Mouse (Mus musculus): ENCODE measurements around the gene Polrmt. TPM values are rescaled to one million over a fixed set of nuclear protein-coding genes. Genes with fewer than 3 reads are reported as not detected.
A peak's percentile ranks its signal among the peaks of the same experiment; 100 is the strongest.

Polrmt gene
- polyA plus RNA-seq, 1 experiment from 2014 or later = 30.9 TPM

GRCm38 (mm10) chr10:79739234-79739633 lies 7.1 kb downstream of the Polrmt start:
- 94% methylated on average over 28 of the region's 28 CpGs for WGBS
- Histone ChIP-seq H3K9ac (no peak overlapping the region), H3K36me3 (peaks cover 100% of the 10 kb centered on the region), H3K4me2 (no peak overlapping the region), H3K4me3 (no peak overlapping the region), H3K9me3 (peaks cover 68% of the 10 kb centered on the region), H3K27ac (replicated peaks) (no peak overlapping the region), H3K4me1 (peaks cover 6% of the 10 kb centered on the region; the same call in 1 of the 2 replicates), H3K27me3 (replicated peaks) (peaks cover 30% of the 10 kb centered on the region)
- ATAC-seq (ENCODE audit: extremely low read depth, insufficient number of reproducible peaks, low FRiP score, low TSS enrichment) = no peak

- H3K27ac ChIP-seq (replicated peaks) = no peak overlapping the region
- 92% methylated on average over 10 of the region's 10 CpGs for WGBS
- no peak overlapping the region for H3K9ac ChIP-seq
- H3K4me2 ChIP-seq = no peak overlapping the region
- ATAC-seq (ENCODE audit: extremely low read depth, insufficient number of reproducible peaks, low FRiP score, low TSS enrichment) = no peak
- peaks cover 68% of the 10 kb centered on the region for H3K9me3 ChIP-seq
- H3K36me3 ChIP-seq = peaks cover 98% of the 10 kb centered on the region
- H3K27me3 ChIP-seq (replicated peaks) = peaks cover 30% of the 10 kb centered on the region
- peaks cover 6% of the 10 kb centered on the region; the same call in 1 of the 2 replicates for H3K4me1 ChIP-seq
- H3K4me3 ChIP-seq = no peak overlapping the region
Measured at GRCm38 (mm10) chr10:79738259-79738658, 8.1 kb downstream of the Polrmt start.

- Histone ChIP-seq H3K27ac (replicated peaks) (no peak overlapping the region), H3K4me2 (no peak overlapping the region), H3K4me3 (no peak overlapping the region), H3K9me3 (peaks cover 68% of the 10 kb centered on the region), H3K9ac (no peak overlapping the region), H3K4me1 (peaks cover 6% of the 10 kb centered on the region; the same call in 1 of the 2 replicates), H3K27me3 (replicated peaks) (peaks cover 30% of the 10 kb centered on the region), H3K36me3 (peaks cover 87% of the 10 kb centered on the region)
- 89% methylated on average over 11 of the region's 14 CpGs for WGBS
- no peak for ATAC-seq (ENCODE audit: extremely low read depth, insufficient number of reproducible peaks, low FRiP score, low TSS enrichment)
Measured at GRCm38 (mm10) chr10:79736706-79737105, 9.7 kb downstream of the Polrmt start.

GRCm38 (mm10) chr10:79735361-79735760 lies 11.0 kb downstream of the Polrmt start:
- no peak overlapping the region for H3K9ac ChIP-seq
- no peak for ATAC-seq (ENCODE audit: extremely low read depth, insufficient number of reproducible peaks, low FRiP score, low TSS enrichment)
- peak overlapping the region; percentile 44 for H3K4me2 ChIP-seq
- peaks cover 6% of the 10 kb centered on the region; the same call in 1 of the 2 replicates for H3K4me1 ChIP-seq
- no peak overlapping the region for H3K27ac ChIP-seq (replicated peaks)
- peaks cover 73% of the 10 kb centered on the region for H3K36me3 ChIP-seq
- H3K4me3 ChIP-seq = peak overlapping the region; percentile 25
- WGBS = 34% methylated on average over 49 of the region's 52 CpGs
- H3K27me3 ChIP-seq (replicated peaks) = peaks cover 30% of the 10 kb centered on the region
- peaks cover 56% of the 10 kb centered on the region for H3K9me3 ChIP-seq

GRCm38 (mm10) chr10:79733847-79734246 lies 12.5 kb downstream of the Polrmt start:
- WGBS = 73% methylated on average over 15 of the region's 15 CpGs

GRCm38 (mm10) chr10:79732500-79732899 lies 13.9 kb downstream of the Polrmt start:
- Histone ChIP-seq H3K4me1 (peaks cover 12% of the 10 kb centered on the region), H3K27me3 (replicated peaks) (peaks cover 43% of the 10 kb centered on the region), H3K9ac (no peak overlapping the region), H3K27ac (replicated peaks) (no peak overlapping the region), H3K4me2 (no peak overlapping the region), H3K4me3 (no peak overlapping the region), H3K36me3 (peaks cover 45% of the 10 kb centered on the region), H3K9me3 (peaks cover 30% of the 10 kb centered on the region)
- WGBS = 90% methylated on average over 1 of the region's 1 CpGs
- ATAC-seq (ENCODE audit: extremely low read depth, insufficient number of reproducible peaks, low FRiP score, low TSS enrichment) = no peak

More at GRCm38 (mm10) chr10:79733847-79734246, 12.5 kb downstream of the Polrmt start:
- Histone ChIP-seq H3K36me3 (peaks cover 58% of the 10 kb centered on the region), H3K9me3 (peaks cover 41% of the 10 kb centered on the region), H3K4me3 (no peak overlapping the region), H3K27me3 (replicated peaks) (peaks cover 35% of the 10 kb centered on the region), H3K9ac (no peak overlapping the region), H3K4me2 (no peak overlapping the region), H3K27ac (replicated peaks) (no peak overlapping the region), H3K4me1 (peaks cover 12% of the 10 kb centered on the region)
- no peak for ATAC-seq (ENCODE audit: extremely low read depth, insufficient number of reproducible peaks, low FRiP score, low TSS enrichment)

GRCm38 (mm10) chr10:79729357-79729965 lies 16.9 kb downstream of the Polrmt start:
- H3K9ac ChIP-seq = no peak overlapping the region
- H3K27ac ChIP-seq (replicated peaks) = no peak overlapping the region
- peaks cover 14% of the 10 kb centered on the region for H3K36me3 ChIP-seq
- peaks cover 6% of the 10 kb centered on the region for H3K4me1 ChIP-seq
- H3K27me3 ChIP-seq (replicated peaks) = peaks cover 15% of the 10 kb centered on the region
- no peak overlapping the region for H3K4me2 ChIP-seq
- 65% methylated on average over 13 of the region's 13 CpGs for WGBS
- ATAC-seq (ENCODE audit: extremely low read depth, insufficient number of reproducible peaks, low FRiP score, low TSS enrichment) = peak; percentile 12; the same call in 1 of the 2 replicates
- H3K9me3 ChIP-seq = peaks cover 4% of the 10 kb centered on the region; the same call in 1 of the 2 replicates
- no peak overlapping the region for H3K4me3 ChIP-seq

- H3K4me1 ChIP-seq = peaks cover 12% of the 10 kb centered on the region
- peaks cover 5% of the 10 kb centered on the region for H3K36me3 ChIP-seq
- H3K27me3 ChIP-seq (replicated peaks) = peaks cover 13% of the 10 kb centered on the region
- no peak overlapping the region for H3K27ac ChIP-seq (replicated peaks)
- H3K9ac ChIP-seq = no peak overlapping the region
- no peak for ATAC-seq (ENCODE audit: extremely low read depth, insufficient number of reproducible peaks, low FRiP score, low TSS enrichment)
- no peak overlapping the region for H3K4me3 ChIP-seq
- 69% methylated on average over 28 of the region's 28 CpGs for whole genome bisulfite sequencing
- H3K4me2 ChIP-seq = no peak overlapping the region
- peaks cover 4% of the 10 kb centered on the region; the same call in 1 of the 2 replicates for H3K9me3 ChIP-seq
Measured at GRCm38 (mm10) chr10:79728323-79729249, 17.8 kb downstream of the Polrmt start.

- Histone ChIP-seq H3K4me3 (no peak overlapping the region), H3K9me3 (peaks cover 4% of the 10 kb centered on the region; the same call in 1 of the 2 replicates), H3K9ac (no peak overlapping the region), H3K36me3 (no peaks in the 10 kb centered on the region), H3K27ac (replicated peaks) (no peak overlapping the region), H3K4me2 (no peak overlapping the region), H3K4me1 (peaks cover 13% of the 10 kb centered on the region), H3K27me3 (replicated peaks) (peaks cover 20% of the 10 kb centered on the region)
- WGBS = 34% methylated on average over 11 of the region's 11 CpGs
- ATAC-seq (ENCODE audit: extremely low read depth, insufficient number of reproducible peaks, low FRiP score, low TSS enrichment) = no peak
Measured at GRCm38 (mm10) chr10:79726090-79726489, 20.3 kb downstream of the Polrmt start.

- Histone ChIP-seq H3K4me2 (no peak overlapping the region), H3K27me3 (replicated peaks) (peaks cover 37% of the 10 kb centered on the region), H3K9ac (no peak overlapping the region), H3K4me1 (peaks cover 7% of the 10 kb centered on the region), H3K36me3 (no peaks in the 10 kb centered on the region), H3K27ac (replicated peaks) (no peak overlapping the region), H3K4me3 (no peak overlapping the region), H3K9me3 (peaks cover 4% of the 10 kb centered on the region; the same call in 1 of the 2 replicates)
- WGBS = 63% methylated on average over 7 of the region's 7 CpGs
- ATAC-seq (ENCODE audit: extremely low read depth, insufficient number of reproducible peaks, low FRiP score, low TSS enrichment) = no peak
Measured at GRCm38 (mm10) chr10:79723692-79724091, 22.7 kb downstream of the Polrmt start.

GRCm38 (mm10) chr10:79723047-79723446 lies 23.3 kb downstream of the Polrmt start:
- Histone ChIP-seq H3K4me3 (no peak overlapping the region), H3K27ac (replicated peaks) (no peak overlapping the region), H3K36me3 (no peaks in the 10 kb centered on the region), H3K4me1 (peaks cover 7% of the 10 kb centered on the region), H3K4me2 (no peak overlapping the region), H3K9me3 (peaks cover 4% of the 10 kb centered on the region; the same call in 1 of the 2 replicates), H3K27me3 (replicated peaks) (peaks cover 37% of the 10 kb centered on the region), H3K9ac (no peak overlapping the region)
- 64% methylated on average over 6 of the region's 6 CpGs for WGBS
- no peak for ATAC-seq (ENCODE audit: extremely low read depth, insufficient number of reproducible peaks, low FRiP score, low TSS enrichment)

Data from heart, embryonic 13.5 days (tissue).